Mouse (Mus musculus): ENCODE measurements around the gene Prr15. TPM values are rescaled to one million over a fixed set of nuclear protein-coding genes. Genes with fewer than 3 reads are reported as not detected.

Gene Prr15
- polyA plus RNA-seq, 1 experiment from 2014 or later, result 0.97 TPM

GRCm38 (mm10) chr6:54341133-54341532, 15.5 kb downstream of the Prr15 start:
- H3K4me3 ChIP-seq (ENCODE audit: low read depth, low read length), result no peak overlapping the region
- peak; percentile 44 for DNase-seq (ENCODE audit: low spot score, missing footprints)
- no peak for ATAC-seq (ENCODE audit: low FRiP score)
- H3K27me3 ChIP-seq (ENCODE audit: control insufficient read depth, insufficient read depth, low read length), result no peaks in the 10 kb centered on the region
- H3K36me3 ChIP-seq (ENCODE audit: control insufficient read depth, insufficient read depth, low read length), result no peaks in the 10 kb centered on the region
- H3K27ac ChIP-seq (ENCODE audit: low read depth, low read length), result no peak overlapping the region
- H3K4me2 ChIP-seq, result no peak overlapping the region
- H3K9ac ChIP-seq (ENCODE audit: low read length), result no peak overlapping the region
- H3K4me1 ChIP-seq (ENCODE audit: control insufficient read depth, insufficient read depth, low read length), result no peaks in the 10 kb centered on the region
- H3K9me3 ChIP-seq (ENCODE audit: control insufficient read depth, low read length), result no peaks in the 10 kb centered on the region
- 92% methylated on average over 5 of the region's 5 CpGs for WGBS

GRCm38 (mm10) chr6:54342223-54342622, 16.6 kb downstream of the Prr15 start:
- Histone ChIP-seq H3K4me3 (ENCODE audit: low read depth, low read length) (no peak overlapping the region), H3K4me2 (no peak overlapping the region), H3K27me3 (ENCODE audit: control insufficient read depth, insufficient read depth, low read length) (no peaks in the 10 kb centered on the region), H3K36me3 (ENCODE audit: control insufficient read depth, insufficient read depth, low read length) (no peaks in the 10 kb centered on the region), H3K4me1 (ENCODE audit: control insufficient read depth, insufficient read depth, low read length) (no peaks in the 10 kb centered on the region), H3K9ac (ENCODE audit: low read length) (no peak overlapping the region), H3K27ac (ENCODE audit: low read depth, low read length) (no peak overlapping the region), H3K9me3 (ENCODE audit: control insufficient read depth, low read length) (no peaks in the 10 kb centered on the region)
- no peak for ATAC-seq (ENCODE audit: low FRiP score)
- 88% methylated on average over 10 of the region's 10 CpGs for WGBS
- peak; percentile 51 for DNase-seq (ENCODE audit: low spot score, missing footprints)

- Histone ChIP-seq H3K4me1 (ENCODE audit: control insufficient read depth, insufficient read depth, low read length) (no peaks in the 10 kb centered on the region), H3K27me3 (ENCODE audit: control insufficient read depth, insufficient read depth, low read length) (no peaks in the 10 kb centered on the region), H3K4me3 (ENCODE audit: low read depth, low read length) (no peak overlapping the region), H3K27ac (ENCODE audit: low read depth, low read length) (no peak overlapping the region), H3K4me2 (no peak overlapping the region), H3K9me3 (ENCODE audit: control insufficient read depth, low read length) (no peaks in the 10 kb centered on the region), H3K36me3 (ENCODE audit: control insufficient read depth, insufficient read depth, low read length) (no peaks in the 10 kb centered on the region), H3K9ac (ENCODE audit: low read length) (no peak overlapping the region)
- no peak for ATAC-seq (ENCODE audit: low FRiP score)
- WGBS, result 90% methylated on average over 5 of the region's 5 CpGs
- peak; percentile 8 for DNase-seq (ENCODE audit: low spot score, missing footprints)
Measured at GRCm38 (mm10) chr6:54351860-54352259, 26.2 kb downstream of the Prr15 start.

GRCm38 (mm10) chr6:54352931-54353690, 27.5 kb downstream of the Prr15 start:
- Histone ChIP-seq H3K27me3 (ENCODE audit: control insufficient read depth, insufficient read depth, low read length) (no peaks in the 10 kb centered on the region), H3K4me1 (ENCODE audit: control insufficient read depth, insufficient read depth, low read length) (no peaks in the 10 kb centered on the region), H3K36me3 (ENCODE audit: control insufficient read depth, insufficient read depth, low read length) (no peaks in the 10 kb centered on the region), H3K9me3 (ENCODE audit: control insufficient read depth, low read length) (no peaks in the 10 kb centered on the region), H3K27ac (ENCODE audit: low read depth, low read length) (no peak overlapping the region), H3K4me3 (ENCODE audit: low read depth, low read length) (no peak overlapping the region), H3K9ac (ENCODE audit: low read length) (no peak overlapping the region), H3K4me2 (no peak overlapping the region)
- peak; percentile 74 for DNase-seq (ENCODE audit: low spot score, missing footprints)
- 75% methylated on average over 14 of the region's 14 CpGs for WGBS
- no peak for ATAC-seq (ENCODE audit: low FRiP score)

- H3K36me3 ChIP-seq (ENCODE audit: control insufficient read depth, insufficient read depth, low read length), result no peaks in the 10 kb centered on the region
- 86% methylated on average over 5 of the region's 5 CpGs for WGBS
- no peak overlapping the region for H3K4me3 ChIP-seq (ENCODE audit: low read depth, low read length)
- H3K9ac ChIP-seq (ENCODE audit: low read length), result no peak overlapping the region
- no peaks in the 10 kb centered on the region for H3K9me3 ChIP-seq (ENCODE audit: control insufficient read depth, low read length)
- no peak overlapping the region for H3K4me2 ChIP-seq
- H3K27me3 ChIP-seq (ENCODE audit: control insufficient read depth, insufficient read depth, low read length), result no peaks in the 10 kb centered on the region
- no peak overlapping the region for H3K27ac ChIP-seq (ENCODE audit: low read depth, low read length)
- DNase-seq (ENCODE audit: low spot score, missing footprints) (peak; percentile 10), ATAC-seq (ENCODE audit: low FRiP score) (no peak)
- H3K4me1 ChIP-seq (ENCODE audit: control insufficient read depth, insufficient read depth, low read length), result no peaks in the 10 kb centered on the region
Measured at GRCm38 (mm10) chr6:54353698-54354097, 28.1 kb downstream of the Prr15 start.

- H3K27me3 ChIP-seq (ENCODE audit: control insufficient read depth, insufficient read depth, low read length), result no peaks in the 10 kb centered on the region
- no peaks in the 10 kb centered on the region for H3K9me3 ChIP-seq (ENCODE audit: control insufficient read depth, low read length)
- WGBS, result 80% methylated on average over 6 of the region's 6 CpGs
- DNase-seq (ENCODE audit: low spot score, missing footprints), result peak; percentile 37
- H3K4me3 ChIP-seq (ENCODE audit: low read depth, low read length), result no peak overlapping the region
- no peak overlapping the region for H3K9ac ChIP-seq (ENCODE audit: low read length)
- no peaks in the 10 kb centered on the region for H3K4me1 ChIP-seq (ENCODE audit: control insufficient read depth, insufficient read depth, low read length)
- ATAC-seq (ENCODE audit: low FRiP score), result no peak
- no peak overlapping the region for H3K27ac ChIP-seq (ENCODE audit: low read depth, low read length)
- H3K4me2 ChIP-seq, result no peak overlapping the region
- H3K36me3 ChIP-seq (ENCODE audit: control insufficient read depth, insufficient read depth, low read length), result no peaks in the 10 kb centered on the region
Measured at GRCm38 (mm10) chr6:54355626-54356025, 30.0 kb downstream of the Prr15 start.

- H3K9me3 ChIP-seq (ENCODE audit: control insufficient read depth, low read length), result no peaks in the 10 kb centered on the region
- H3K4me3 ChIP-seq (ENCODE audit: low read depth, low read length), result no peak overlapping the region
- no peak overlapping the region for H3K27ac ChIP-seq (ENCODE audit: low read depth, low read length)
- WGBS, result 91% methylated on average over 12 of the region's 12 CpGs
- H3K9ac ChIP-seq (ENCODE audit: low read length), result no peak overlapping the region
- DNase-seq (ENCODE audit: low spot score, missing footprints) (no peak), ATAC-seq (ENCODE audit: low FRiP score) (no peak)
- no peaks in the 10 kb centered on the region for H3K36me3 ChIP-seq (ENCODE audit: control insufficient read depth, insufficient read depth, low read length)
- H3K4me1 ChIP-seq (ENCODE audit: control insufficient read depth, insufficient read depth, low read length), result no peaks in the 10 kb centered on the region; the same call in 1 of the 2 replicates
- H3K4me2 ChIP-seq, result no peak overlapping the region
- no peaks in the 10 kb centered on the region for H3K27me3 ChIP-seq (ENCODE audit: control insufficient read depth, insufficient read depth, low read length)
Measured at GRCm38 (mm10) chr6:54362526-54363324, 37.1 kb downstream of the Prr15 start.

GRCm38 (mm10) chr6:54364406-54365136, 38.9 kb downstream of the Prr15 start:
- DNase-seq (ENCODE audit: low spot score, missing footprints) (peak; percentile 85), ATAC-seq (ENCODE audit: low FRiP score) (no peak)
- no peaks in the 10 kb centered on the region for H3K36me3 ChIP-seq (ENCODE audit: control insufficient read depth, insufficient read depth, low read length)
- no peak overlapping the region for H3K4me3 ChIP-seq (ENCODE audit: low read depth, low read length)
- H3K4me2 ChIP-seq, result no peak overlapping the region
- 46% methylated on average over 12 of the region's 12 CpGs for WGBS
- H3K9me3 ChIP-seq (ENCODE audit: control insufficient read depth, low read length), result no peaks in the 10 kb centered on the region
- no peaks in the 10 kb centered on the region; the same call in 1 of the 2 replicates for H3K4me1 ChIP-seq (ENCODE audit: control insufficient read depth, insufficient read depth, low read length)
- H3K9ac ChIP-seq (ENCODE audit: low read length), result no peak overlapping the region
- no peak overlapping the region for H3K27ac ChIP-seq (ENCODE audit: low read depth, low read length)
- H3K27me3 ChIP-seq (ENCODE audit: control insufficient read depth, insufficient read depth, low read length), result no peaks in the 10 kb centered on the region

Data from midbrain, embryonic 11.5 days (tissue).